ENCODE assay signal across 32 mouse cellular contexts in genomic region chr10:86757724-86758123, GRCm38 (mm10). TPM values are rescaled to one million over a fixed set of nuclear protein-coding genes. Genes with fewer than 3 reads are reported as not detected.
"Had no signal": no experiment of that assay in that cellular context is flagged by ENCODE, and none has a peak within 500 bp of the region (broad histone marks: within the 10 kb centered on the region; RNA-seq: fewer than 3 reads in every experiment).

No protein-coding gene starts in this region.

- H3K4me3 ChIP-seq: gastrocnemius, adult 2 months; heart, adult 2 months; hindbrain, embryonic 10.5 days; hindbrain, embryonic 12.5 days; layer of hippocampus, adult 2 months; left cerebral cortex, adult 2 months; limb, embryonic 13.5 days; limb, embryonic 15.5 days; liver, embryonic 12.5 days had no signal

- ATAC-seq: forebrain, postnatal 0 days; hindbrain, embryonic 16.5 days; inflammation-experienced regulatory T-cells, adult 6 months; intestine, embryonic 16.5 days; liver, embryonic 12.5 days had no signal

- H3K9ac ChIP-seq: forebrain, postnatal 0 days; hindbrain, embryonic 12.5 days; hindbrain, embryonic 14.5 days; limb, embryonic 13.5 days; limb, embryonic 15.5 days; liver, embryonic 12.5 days; liver, embryonic 14.5 days had no signal

- H3K27me3 ChIP-seq: hindbrain, embryonic 12.5 days; limb, embryonic 13.5 days; limb, embryonic 15.5 days; liver, embryonic 12.5 days had no signal

- DNase-seq: forebrain, postnatal 0 days; gastrocnemius, adult 2 months; gastrocnemius, postnatal 10 days; gastrocnemius, postnatal 25 days; heart, adult 2 months; heart, postnatal 10 days; heart, postnatal 4 days; kidney, adult 18-20 months; kidney, adult 8-10 months; kidney, postnatal 10 days; kidney, postnatal 25 days; kidney, postnatal 4 days; left cerebral cortex, postnatal 4 days had no signal

- H3K4me2 ChIP-seq: heart, embryonic 11.5 days; hindbrain, embryonic 12.5 days; hindbrain, embryonic 14.5 days; limb, embryonic 13.5 days; limb, embryonic 15.5 days; liver, embryonic 12.5 days had no signal

- H3K4me1 ChIP-seq: hindbrain, embryonic 10.5 days; hindbrain, embryonic 12.5 days; liver, embryonic 12.5 days had no signal

- H3K36me3 ChIP-seq: hindbrain, embryonic 10.5 days; hindbrain, embryonic 12.5 days; limb, embryonic 13.5 days; limb, embryonic 15.5 days; liver, embryonic 12.5 days had no signal

- H3K27ac ChIP-seq: gastrocnemius, adult 2 months; heart, adult 2 months; hindbrain, embryonic 10.5 days; hindbrain, embryonic 12.5 days; hindbrain, embryonic 14.5 days; layer of hippocampus, adult 2 months; left cerebral cortex, adult 2 months; limb, embryonic 13.5 days; limb, embryonic 15.5 days; liver, embryonic 12.5 days; liver, embryonic 14.5 days had no signal

- H3K9me3 ChIP-seq: hindbrain, embryonic 10.5 days; hindbrain, embryonic 12.5 days; limb, embryonic 13.5 days; limb, embryonic 15.5 days; liver, embryonic 12.5 days had no signal

RNA-seq across cellular contexts. Expression of gene Gm49358, which starts 6.0 kb away (rescaled TPM):
- total RNA-seq: granulocyte monocyte progenitor cell, adult 5-6 weeks had no signal
- polyA plus RNA-seq: forebrain, postnatal 0 days; heart, adult 2 months; heart, embryonic 11.5 days; heart, embryonic 14.5 days; heart, embryonic 16.5 days; hindbrain, embryonic 10.5 days; hindbrain, embryonic 12.5 days; hindbrain, embryonic 16.5 days; inflammation-experienced regulatory T-cells, adult 6 months; intestine, embryonic 16.5 days; kidney, embryonic 16.5 days; limb, embryonic 11.5 days; limb, embryonic 15.5 days; liver, adult 2 months; liver, embryonic 12.5 days; liver, embryonic 14.5 days had no signal
